Mouse (Mus musculus) bone marrow macrophage, adult 2 months (primary cell): Measurements from ENCODE around the gene 2210016F16Rik.

ENCODE experiments used
- CTCF ChIP-seq: IDR thresholded peaks from 2 replicates; pipeline ENCODE4 v1.5.1; 2012; ENCODE audit warnings: low read depth, mild to moderate bottlenecking, low read length, moderate library complexity
- POLR2A ChIP-seq: IDR thresholded peaks from 2 replicates; pipeline ENCODE4 v1.6.1; 2012; ENCODE audit warnings: mild to moderate bottlenecking, low read depth, low read length, borderline replicate concordance

GRCm38 (mm10) chr13:58397651-58398050, 12.6 kb upstream of the 2210016F16Rik start:
- TF ChIP-seq CTCF = no peak
- TF ChIP-seq POLR2A = no peak
